Mouse (Mus musculus) testis, postnatal 10 days (tissue): ENCODE data around the gene Sh3pxd2a.
A peak's percentile ranks its signal among the peaks of the same experiment; 100 is the strongest.

Experiments used
- DNase-seq: peaks from one replicate; pipeline ENCODE4 v3.0.0; 2021; ENCODE audit warnings: low spot score

The Sh3pxd2a gene

GRCm38 (mm10) chr19:47270520-47270919 lies 193.7 kb downstream of the Sh3pxd2a start:
- DNase-seq = no peak

- DNase-seq = no peak
Measured at GRCm38 (mm10) chr19:47269729-47270128, 194.5 kb downstream of the Sh3pxd2a start.

GRCm38 (mm10) chr19:47267066-47267465 lies 197.1 kb downstream of the Sh3pxd2a start:
- DNase-seq = no peak

GRCm38 (mm10) chr19:47266070-47266801 lies 198.0 kb downstream of the Sh3pxd2a start:
- no peak for DNase-seq

GRCm38 (mm10) chr19:47264322-47265092 lies 199.7 kb downstream of the Sh3pxd2a start:
- DNase-seq = peak; percentile 88

GRCm38 (mm10) chr19:47263621-47264020 lies 200.6 kb downstream of the Sh3pxd2a start:
- no peak for DNase-seq

- no peak for DNase-seq
Measured at GRCm38 (mm10) chr19:47261196-47261595, 203.0 kb downstream of the Sh3pxd2a start.

- no peak for DNase-seq
Measured at GRCm38 (mm10) chr19:47259581-47259980, 204.6 kb downstream of the Sh3pxd2a start.

- no peak for DNase-seq
Measured at GRCm38 (mm10) chr19:47255919-47256318, 208.3 kb downstream of the Sh3pxd2a start.

- DNase-seq = no peak
Measured at GRCm38 (mm10) chr19:47255036-47255435, 209.2 kb downstream of the Sh3pxd2a start.

GRCm38 (mm10) chr19:47253053-47253628 lies 211.1 kb downstream of the Sh3pxd2a start:
- peak; percentile 61 for DNase-seq

GRCm38 (mm10) chr19:47250931-47251330 lies 213.3 kb downstream of the Sh3pxd2a start:
- DNase-seq = no peak

GRCm38 (mm10) chr19:47248906-47249568 lies 215.2 kb downstream of the Sh3pxd2a start:
- DNase-seq = no peak

- DNase-seq = no peak
Measured at GRCm38 (mm10) chr19:47248296-47248695, 215.9 kb downstream of the Sh3pxd2a start.

GRCm38 (mm10) chr19:47247791-47248190 lies 216.4 kb downstream of the Sh3pxd2a start:
- no peak for DNase-seq

- no peak for DNase-seq
Measured at GRCm38 (mm10) chr19:47245512-47245911, 218.7 kb downstream of the Sh3pxd2a start.

GRCm38 (mm10) chr19:47242227-47242626 lies 222.0 kb downstream of the Sh3pxd2a start:
- no peak for DNase-seq

- no peak for DNase-seq
Measured at GRCm38 (mm10) chr19:47240957-47241356, 223.2 kb downstream of the Sh3pxd2a start.

- DNase-seq = no peak
Measured at GRCm38 (mm10) chr19:47240076-47240475, 224.1 kb downstream of the Sh3pxd2a start.

- no peak for DNase-seq
Measured at GRCm38 (mm10) chr19:47233087-47233486, 231.1 kb downstream of the Sh3pxd2a start.

- no peak for DNase-seq
Measured at GRCm38 (mm10) chr19:47232077-47232865, 231.9 kb downstream of the Sh3pxd2a start.

- no peak for DNase-seq
Measured at GRCm38 (mm10) chr19:47231389-47231788, 232.8 kb downstream of the Sh3pxd2a start.
